Mouse (Mus musculus) T-helper 1 cell (primary cell): ENCODE measurements around the gene Nudt9.

ENCODE experiments used
- in situ Hi-C: fragments of 300-600 bp; cut with MboI, MseI; formaldehyde crosslinking; loops from one replicate; pipeline ENCODE4 v1.15.1; 2025; ENCODE audit warnings: high pct_unique_total_duplicates

Nudt9 gene

GRCm38 (mm10) chr5:104074388-104074787 lies 28.3 kb downstream of the Nudt9 start:
- in situ Hi-C loops = no loop called here

GRCm38 (mm10) chr5:104076361-104076760 lies 30.3 kb downstream of the Nudt9 start:
- in situ Hi-C loops = no loop called here

- in situ Hi-C loops = no loop called here
These were observed 31.4 kb downstream of the Nudt9 start, which contains the start of gene Gm17660 for GRCm38 (mm10) chr5:104077508-104077907. TSS of gene Gm17660 (minus strand) at chr5:104077608.

- in situ Hi-C loops = loop anchor here (10.0 kb wide), 1 partner anchor 254 kb away; no protein-coding TSS in a partner anchor
These were observed 34.6 kb downstream of the Nudt9 start for GRCm38 (mm10) chr5:104080736-104081135.

- in situ Hi-C loops = loop anchor here (10.0 kb wide), 1 partner anchor 249 kb away; no protein-coding TSS in a partner anchor
These were observed 39.3 kb downstream of the Nudt9 start for GRCm38 (mm10) chr5:104085366-104085765.

- in situ Hi-C loops = loop anchor here (10.0 kb wide), 1 partner anchor 245 kb away; no protein-coding TSS in a partner anchor
These were observed 43.6 kb downstream of the Nudt9 start for GRCm38 (mm10) chr5:104089751-104090150.

GRCm38 (mm10) chr5:104095416-104096077 lies 49.4 kb downstream of the Nudt9 start:
- in situ Hi-C loops = no loop called here

GRCm38 (mm10) chr5:104096078-104096938 lies 50.2 kb downstream of the Nudt9 start:
- in situ Hi-C loops = no loop called here

GRCm38 (mm10) chr5:104101678-104102531 lies 55.8 kb downstream of the Nudt9 start:
- in situ Hi-C loops = no loop called here

GRCm38 (mm10) chr5:104103171-104103570 lies 57.1 kb downstream of the Nudt9 start:
- in situ Hi-C loops = no loop called here

GRCm38 (mm10) chr5:104104111-104104510 lies 58.0 kb downstream of the Nudt9 start:
- in situ Hi-C loops = no loop called here

GRCm38 (mm10) chr5:104108127-104108875 lies 62.2 kb downstream of the Nudt9 start:
- in situ Hi-C loops = no loop called here

GRCm38 (mm10) chr5:104108879-104109369 lies 62.8 kb downstream of the Nudt9 start:
- in situ Hi-C loops = no loop called here

- in situ Hi-C loops = no loop called here
These were observed 63.4 kb downstream of the Nudt9 start for GRCm38 (mm10) chr5:104109516-104109915.

GRCm38 (mm10) chr5:104110171-104110920 lies 64.2 kb downstream of the Nudt9 start:
- in situ Hi-C loops = no loop called here

GRCm38 (mm10) chr5:104112016-104112415 lies 65.9 kb downstream of the Nudt9 start:
- in situ Hi-C loops = no loop called here

- in situ Hi-C loops = no loop called here
These were observed 66.4 kb downstream of the Nudt9 start for GRCm38 (mm10) chr5:104112511-104112910.

- in situ Hi-C loops = no loop called here
These were observed 67.5 kb downstream of the Nudt9 start, which contains the start of gene Sparcl1 for GRCm38 (mm10) chr5:104113491-104114172. TSS of gene Sparcl1 (minus strand) at chr5:104113733.
